26 mouse cellular contexts compared by ENCODE assay signal in genomic region chr12:82233177-82233576, GRCm38 (mm10).
DNase-seq lines count a peak whose midpoint lies in the region; ATAC-seq lines count a peak whose summit lies in the region.
"Had no signal": no experiment of that assay in that cellular context is flagged by ENCODE, and none has a peak within 500 bp of the region (broad histone marks: within the 10 kb centered on the region; RNA-seq: fewer than 3 reads in every experiment).

No protein-coding gene starts in this region.

- no peak for ATAC-seq in liver, embryonic 13.5 days (ENCODE audit: low read depth)
- ATAC-seq in megakaryocyte progenitor cell, adult 5-6 weeks (replicated peaks; ENCODE audit: poor library complexity) = peak; percentile 21; the same call in 1 of the 2 replicates
- ATAC-seq: activated CD4-positive, CD25-positive, alpha-beta regulatory T cell, adult 4 months; forebrain, embryonic 13.5 days; forebrain, embryonic 16.5 days; hindbrain, embryonic 16.5 days had no signal

- H3K4me1 ChIP-seq in liver, embryonic 13.5 days (replicated peaks) = peaks cover 70% of the 10 kb centered on the region
- H3K4me1 ChIP-seq in heart, embryonic 10.5 days = peaks cover 56% of the 10 kb centered on the region

- H3K4me3 ChIP-seq in liver, embryonic 13.5 days (replicated peaks) = no peak overlapping the region
- no peak overlapping the region for H3K4me3 ChIP-seq in heart, embryonic 10.5 days
- H3K4me3 ChIP-seq: forebrain, embryonic 10.5 days; forebrain, embryonic 13.5 days; heart, adult 2 months; hindbrain, embryonic 13.5 days had no signal

- peak; percentile 31 for DNase-seq in liver, embryonic 13.5 days
- DNase-seq in liver (no peak), MEL-GATA-1-ER (ENCODE audit: extremely low read depth, low read depth) (peak; percentile 68)
- no peak for DNase-seq in testis, postnatal 10 days (ENCODE audit: low spot score)
- DNase-seq in heart, embryonic 10.5 days (ENCODE audit: low spot score) = no peak
- DNase-seq: adrenal gland, adult 8-10 months; adrenal gland, postnatal 25 days; B cell, adult 2 months; cerebellum, adult 11-12 months; cerebellum, adult 8-10 months; cerebellum, postnatal 10 days; cerebellum, postnatal 36 days; embryo, embryonic 11 days; gastrocnemius, postnatal 10 days; gastrocnemius, postnatal 36 days; heart, adult 2 months had no signal

- WGBS in liver, embryonic 13.5 days (ENCODE audit: insufficient replicate concordance) = 43% methylated on average over 3 of the region's 3 CpGs
- 79% methylated on average over 3 of the region's 3 CpGs for WGBS in heart, embryonic 10.5 days

- H3K9me3 ChIP-seq in liver, embryonic 13.5 days (replicated peaks) = no peaks in the 10 kb centered on the region
- no peaks in the 10 kb centered on the region for H3K9me3 ChIP-seq in heart, embryonic 10.5 days
- H3K9me3 ChIP-seq: forebrain, embryonic 10.5 days; forebrain, embryonic 13.5 days; G1E; hindbrain, embryonic 13.5 days had no signal

- no peaks in the 10 kb centered on the region for H3K36me3 ChIP-seq in liver, embryonic 13.5 days
- peaks cover 6% of the 10 kb centered on the region for H3K36me3 ChIP-seq in heart, embryonic 10.5 days
- H3K36me3 ChIP-seq: hindbrain, embryonic 13.5 days had no signal

- no peak overlapping the region for H3K9ac ChIP-seq in liver, embryonic 13.5 days
- H3K9ac ChIP-seq: forebrain, embryonic 13.5 days; hindbrain, embryonic 13.5 days had no signal

- H3K27me3 ChIP-seq in liver, embryonic 13.5 days = no peaks in the 10 kb centered on the region
- H3K27me3 ChIP-seq in heart, embryonic 10.5 days (ENCODE audit: insufficient read depth, poor library complexity, severe bottlenecking) = no peaks in the 10 kb centered on the region
- H3K27me3 ChIP-seq: CH12.LX; forebrain, embryonic 13.5 days; hindbrain, embryonic 13.5 days had no signal

- H3K4me2 ChIP-seq in liver, embryonic 13.5 days = no peak overlapping the region
- H3K4me2 ChIP-seq: forebrain, embryonic 13.5 days; heart, embryonic 11.5 days; hindbrain, embryonic 13.5 days had no signal

- no peak overlapping the region for H3K27ac ChIP-seq in liver, embryonic 13.5 days
- H3K27ac ChIP-seq in heart, embryonic 10.5 days = no peak overlapping the region
- H3K27ac ChIP-seq: forebrain, embryonic 10.5 days; forebrain, embryonic 13.5 days; hindbrain, embryonic 13.5 days had no signal

Comparison
In these comparisons a context has a peak if more than half of its experiments do, and no peak if none do; other contexts are left out.
1. DNase-seq: peak in liver, embryonic 13.5 days (single experiment) and MEL-GATA-1-ER (single experiment); none in liver (single experiment), testis, postnatal 10 days (single experiment) and heart, embryonic 10.5 days (single experiment).